Mouse (Mus musculus): ENCODE measurements around the gene Fam76b.

DNA sequence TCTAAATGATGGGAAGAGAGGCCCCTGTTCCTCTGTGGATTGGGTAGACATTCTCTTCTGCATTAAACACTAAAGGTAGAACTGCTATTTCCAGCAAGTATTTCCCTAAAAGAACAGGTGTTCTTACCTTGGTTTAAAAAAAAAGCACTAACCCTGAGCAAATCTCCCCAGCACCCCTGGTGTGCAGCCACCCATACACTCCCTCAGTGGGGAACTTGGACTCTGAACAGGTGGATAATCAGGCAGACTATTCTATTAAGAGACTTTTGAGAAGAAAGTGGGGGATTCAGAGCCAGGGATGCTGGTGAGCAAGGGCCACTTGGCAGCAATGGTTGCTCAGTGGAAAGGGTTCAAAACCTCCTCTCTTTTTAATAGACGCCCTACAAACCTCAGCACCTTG, 28.7 kb downstream of the Fam76b start:
- TF ChIP-seq TAL1 (IDR thresholded peaks at IDR 0.05; ENCODE audit: low read length) = no peak
- no peak for TF ChIP-seq GATA1 (IDR thresholded peaks at IDR 0.05; ENCODE audit: low read length)

All from erythroblast, embryonic 14.5 days (primary cell).